Mouse (Mus musculus): ENCODE results near the gene Fbxl7. TPM values are rescaled to one million over a fixed set of nuclear protein-coding genes. Genes with fewer than 3 reads are reported as not detected.

Gene Fbxl7
- polyA plus RNA-seq, 1 experiment from 2014 or later: 21.2 TPM

DNA sequence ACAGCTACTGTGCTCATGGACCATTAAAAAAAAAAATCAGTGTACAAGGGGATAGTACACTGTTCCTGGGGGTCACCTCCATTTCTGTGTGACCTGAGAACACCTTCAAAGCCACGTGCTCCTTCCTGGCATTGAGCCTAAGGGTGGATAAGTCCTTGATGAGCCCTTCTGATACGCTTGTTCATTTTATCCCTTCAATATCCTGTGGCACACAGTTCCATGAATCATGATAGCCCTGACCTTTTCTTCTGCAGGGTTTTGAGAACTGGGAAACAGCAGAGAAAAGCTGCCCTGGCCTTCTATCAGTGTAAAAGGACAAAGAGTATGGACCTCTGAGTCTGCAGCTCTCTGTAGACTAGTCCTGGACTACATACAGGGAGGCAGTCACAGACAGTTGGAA, 99.4 kb downstream of the Fbxl7 start:
- ATAC-seq (replicated peaks; ENCODE audit: low FRiP score, low TSS enrichment, low read depth) (no peak), DNase-seq (ENCODE audit: low spot score) (no peak)
- H3K4me3 ChIP-seq (ENCODE audit: low read depth, low read length): no peak overlapping the region
- H3K4me1 ChIP-seq (replicated peaks; ENCODE audit: control insufficient read depth, insufficient read depth, low read length): peaks cover 7% of the 10 kb centered on the region; the same call in 1 of the 2 replicates
- no peak overlapping the region for H3K9ac ChIP-seq (ENCODE audit: low read length)
- H3K36me3 ChIP-seq (ENCODE audit: control insufficient read depth, insufficient read depth, low read length): no peaks in the 10 kb centered on the region
- no peaks in the 10 kb centered on the region for H3K9me3 ChIP-seq (ENCODE audit: control insufficient read depth, low read length)
- H3K4me2 ChIP-seq (ENCODE audit: low read length): no peak overlapping the region
- no peak overlapping the region for H3K27ac ChIP-seq (ENCODE audit: low read depth)
- no peaks in the 10 kb centered on the region for H3K27me3 ChIP-seq (replicated peaks; ENCODE audit: control insufficient read depth, insufficient read depth, low read length)
- 52% methylated on average over 2 of the region's 2 CpGs for WGBS

DNA sequence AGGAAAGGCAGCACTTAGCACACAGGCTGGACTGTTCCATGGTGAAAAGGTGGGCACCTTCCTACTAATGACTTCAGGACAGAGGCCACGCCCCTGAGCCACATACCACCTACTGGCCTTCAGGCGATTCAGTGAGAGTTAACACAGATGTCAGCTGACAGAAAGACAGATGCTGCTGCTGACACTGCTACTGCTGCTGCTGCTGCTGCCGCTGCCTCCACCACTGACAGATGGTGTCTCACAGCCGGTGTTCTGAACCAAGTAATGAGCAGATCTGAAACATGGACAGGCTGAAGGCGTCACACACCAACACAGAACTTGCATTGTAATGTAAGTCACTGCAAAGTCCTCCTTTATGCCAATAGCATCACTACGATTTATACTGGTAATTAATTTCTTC, 99.9 kb downstream of the Fbxl7 start:
- DNase-seq (ENCODE audit: low spot score): no peak
- WGBS: 34% methylated on average over 6 of the region's 6 CpGs
- Histone ChIP-seq H3K27me3 (replicated peaks; ENCODE audit: control insufficient read depth, insufficient read depth, low read length) (no peaks in the 10 kb centered on the region), H3K27ac (ENCODE audit: low read depth) (no peak overlapping the region), H3K9ac (ENCODE audit: low read length) (no peak overlapping the region), H3K4me2 (ENCODE audit: low read length) (no peak overlapping the region), H3K4me3 (ENCODE audit: low read depth, low read length) (no peak overlapping the region), H3K9me3 (ENCODE audit: control insufficient read depth, low read length) (no peaks in the 10 kb centered on the region), H3K36me3 (ENCODE audit: control insufficient read depth, insufficient read depth, low read length) (no peaks in the 10 kb centered on the region), H3K4me1 (replicated peaks; ENCODE audit: control insufficient read depth, insufficient read depth, low read length) (peaks cover 7% of the 10 kb centered on the region; the same call in 1 of the 2 replicates)
- ATAC-seq (replicated peaks; ENCODE audit: low FRiP score, low TSS enrichment, low read depth): no peak

DNA sequence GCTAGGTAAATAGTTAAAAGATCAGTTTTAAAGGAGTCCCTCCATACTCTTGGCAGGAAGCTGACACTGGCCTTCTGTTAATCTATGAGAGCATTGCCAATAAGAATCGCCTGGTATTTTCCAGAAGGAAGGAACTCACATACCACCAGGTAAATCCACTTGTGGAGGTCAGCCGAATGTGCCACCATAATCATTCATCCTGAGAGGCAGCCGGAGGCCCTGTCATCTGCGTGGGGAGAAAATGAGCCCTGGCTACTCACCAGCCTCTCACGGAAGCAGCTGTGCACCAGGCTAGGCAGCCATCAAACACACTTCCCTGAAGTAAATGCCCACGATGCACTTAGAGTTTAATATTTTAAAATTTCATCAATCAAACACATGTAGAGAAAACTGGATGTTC, 108.2 kb downstream of the Fbxl7 start:
- no peak for ATAC-seq (replicated peaks; ENCODE audit: low FRiP score, low TSS enrichment, low read depth)

DNA sequence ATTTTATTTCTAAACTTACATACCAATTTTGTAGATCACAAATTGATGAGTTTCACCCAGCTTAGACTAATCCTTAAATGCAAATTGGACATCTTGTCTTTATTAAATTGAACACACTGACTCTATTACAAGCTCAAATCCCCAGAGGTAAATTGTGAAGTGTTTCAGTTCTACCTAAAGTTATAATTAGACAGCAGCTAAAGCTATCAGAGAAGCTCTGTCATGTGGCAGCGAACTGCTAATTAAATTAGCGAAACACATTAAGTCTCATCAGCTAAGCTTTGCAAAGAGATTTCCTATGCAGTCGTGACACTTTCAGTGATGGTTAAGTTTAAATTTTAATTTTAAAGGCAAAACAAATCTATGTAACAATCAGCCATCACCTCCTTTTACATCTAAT, 114.8 kb downstream of the Fbxl7 start:
- no peak overlapping the region for H3K27ac ChIP-seq (ENCODE audit: low read depth)
- DNase-seq (ENCODE audit: low spot score): no peak
- ATAC-seq (replicated peaks; ENCODE audit: low FRiP score, low TSS enrichment, low read depth): no peak
- H3K27me3 ChIP-seq (replicated peaks; ENCODE audit: control insufficient read depth, insufficient read depth, low read length): no peaks in the 10 kb centered on the region
- H3K4me2 ChIP-seq (ENCODE audit: low read length): no peak overlapping the region
- no peaks in the 10 kb centered on the region for H3K36me3 ChIP-seq (ENCODE audit: control insufficient read depth, insufficient read depth, low read length)
- WGBS: 92% methylated on average over 3 of the region's 3 CpGs
- H3K4me3 ChIP-seq (ENCODE audit: low read depth, low read length): no peak overlapping the region
- no peak overlapping the region for H3K9ac ChIP-seq (ENCODE audit: low read length)
- H3K9me3 ChIP-seq (ENCODE audit: control insufficient read depth, low read length): no peaks in the 10 kb centered on the region
- H3K4me1 ChIP-seq (replicated peaks; ENCODE audit: control insufficient read depth, insufficient read depth, low read length): no peaks in the 10 kb centered on the region

More for the DNA sequence above, 108.2 kb downstream of the Fbxl7 start:
- Histone ChIP-seq H3K36me3 (ENCODE audit: control insufficient read depth, insufficient read depth, low read length) (no peaks in the 10 kb centered on the region), H3K4me2 (ENCODE audit: low read length) (no peak overlapping the region), H3K9ac (ENCODE audit: low read length) (no peak overlapping the region), H3K9me3 (ENCODE audit: control insufficient read depth, low read length) (no peaks in the 10 kb centered on the region), H3K27me3 (replicated peaks; ENCODE audit: control insufficient read depth, insufficient read depth, low read length) (no peaks in the 10 kb centered on the region), H3K4me1 (replicated peaks; ENCODE audit: control insufficient read depth, insufficient read depth, low read length) (no peaks in the 10 kb centered on the region), H3K27ac (ENCODE audit: low read depth) (no peak overlapping the region), H3K4me3 (ENCODE audit: low read depth, low read length) (no peak overlapping the region)
- WGBS: 49% methylated on average over 6 of the region's 6 CpGs
- no peak for DNase-seq (ENCODE audit: low spot score)

DNA sequence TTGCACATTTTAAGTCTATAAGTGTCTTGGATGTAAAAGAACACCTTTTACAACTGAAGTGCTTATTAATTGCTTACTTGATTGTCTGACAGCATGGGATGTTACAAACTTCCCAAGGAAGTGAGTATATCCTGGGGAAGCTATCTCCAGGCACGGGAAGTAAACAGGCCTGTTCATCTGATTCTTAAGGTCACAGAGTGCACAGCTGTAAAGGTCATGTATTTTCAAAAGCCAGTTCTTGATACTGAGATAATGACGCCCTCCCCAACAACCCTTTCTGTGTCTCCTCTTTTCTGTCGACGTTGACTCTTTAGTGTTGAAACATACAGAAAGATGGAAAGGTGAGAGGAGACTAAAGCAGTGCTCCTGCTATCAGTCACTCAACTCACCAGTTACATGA, 116.3 kb downstream of the Fbxl7 start:
- Histone ChIP-seq H3K4me3 (ENCODE audit: low read depth, low read length) (no peak overlapping the region), H3K27ac (ENCODE audit: low read depth) (no peak overlapping the region), H3K27me3 (replicated peaks; ENCODE audit: control insufficient read depth, insufficient read depth, low read length) (no peaks in the 10 kb centered on the region), H3K9ac (ENCODE audit: low read length) (no peak overlapping the region), H3K4me1 (replicated peaks; ENCODE audit: control insufficient read depth, insufficient read depth, low read length) (no peaks in the 10 kb centered on the region), H3K4me2 (ENCODE audit: low read length) (no peak overlapping the region), H3K36me3 (ENCODE audit: control insufficient read depth, insufficient read depth, low read length) (no peaks in the 10 kb centered on the region), H3K9me3 (ENCODE audit: control insufficient read depth, low read length) (no peaks in the 10 kb centered on the region)
- no peak for DNase-seq (ENCODE audit: low spot score)
- WGBS: 36% methylated on average over 4 of the region's 4 CpGs
- no peak for ATAC-seq (replicated peaks; ENCODE audit: low FRiP score, low TSS enrichment, low read depth)

DNA sequence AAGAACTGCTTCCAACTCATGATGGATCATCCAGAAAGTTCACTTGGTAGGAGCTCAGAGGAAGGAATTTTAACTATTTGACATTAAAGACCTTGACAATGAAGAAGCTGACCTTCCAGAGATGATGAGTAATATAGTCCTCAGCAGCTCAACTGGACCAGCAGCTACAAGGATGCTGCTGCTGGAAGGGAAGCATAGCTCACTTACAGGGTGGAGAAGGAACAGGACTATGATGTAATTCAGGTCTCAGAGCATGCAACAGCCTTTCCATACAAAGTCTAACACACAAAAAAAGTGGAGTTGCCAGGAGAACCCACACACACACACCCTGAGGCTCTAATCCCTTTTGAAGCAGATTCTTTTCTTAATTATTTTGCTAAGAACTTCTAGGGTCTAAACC, 119.7 kb downstream of the Fbxl7 start:
- no peaks in the 10 kb centered on the region for H3K4me1 ChIP-seq (replicated peaks; ENCODE audit: control insufficient read depth, insufficient read depth, low read length)
- H3K9ac ChIP-seq (ENCODE audit: low read length): no peak overlapping the region
- no peaks in the 10 kb centered on the region for H3K27me3 ChIP-seq (replicated peaks; ENCODE audit: control insufficient read depth, insufficient read depth, low read length)
- no peak overlapping the region for H3K4me2 ChIP-seq (ENCODE audit: low read length)
- DNase-seq (ENCODE audit: low spot score) (no peak), ATAC-seq (replicated peaks; ENCODE audit: low FRiP score, low TSS enrichment, low read depth) (no peak)
- no peak overlapping the region for H3K27ac ChIP-seq (ENCODE audit: low read depth)
- no peaks in the 10 kb centered on the region for H3K9me3 ChIP-seq (ENCODE audit: control insufficient read depth, low read length)
- no peaks in the 10 kb centered on the region for H3K36me3 ChIP-seq (ENCODE audit: control insufficient read depth, insufficient read depth, low read length)
- H3K4me3 ChIP-seq (ENCODE audit: low read depth, low read length): no peak overlapping the region

DNA sequence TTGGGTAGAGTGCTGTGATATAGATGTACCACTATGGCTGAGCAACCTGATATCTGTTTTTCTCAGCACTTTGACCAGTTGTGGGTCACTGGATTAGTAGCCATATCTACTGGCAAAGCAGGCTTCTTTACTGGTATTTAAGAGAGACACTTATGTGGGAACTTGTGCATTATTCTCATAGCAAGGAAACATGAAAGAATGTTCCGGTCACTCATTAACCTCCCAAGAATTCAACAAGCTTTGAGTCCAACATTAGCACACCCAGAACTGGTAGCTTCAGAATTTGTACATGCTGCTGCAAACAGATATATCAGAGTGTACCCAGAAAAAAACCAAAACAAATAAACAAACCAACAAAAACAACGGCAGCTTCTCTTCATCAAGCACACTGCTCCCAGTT, 120.5 kb downstream of the Fbxl7 start:
- no peak overlapping the region for H3K27ac ChIP-seq (ENCODE audit: low read depth)
- H3K9me3 ChIP-seq (ENCODE audit: control insufficient read depth, low read length): no peaks in the 10 kb centered on the region
- H3K36me3 ChIP-seq (ENCODE audit: control insufficient read depth, insufficient read depth, low read length): no peaks in the 10 kb centered on the region
- no peaks in the 10 kb centered on the region for H3K4me1 ChIP-seq (replicated peaks; ENCODE audit: control insufficient read depth, insufficient read depth, low read length)
- no peak overlapping the region for H3K4me3 ChIP-seq (ENCODE audit: low read depth, low read length)
- H3K27me3 ChIP-seq (replicated peaks; ENCODE audit: control insufficient read depth, insufficient read depth, low read length): no peaks in the 10 kb centered on the region
- no peak overlapping the region for H3K9ac ChIP-seq (ENCODE audit: low read length)
- WGBS: 94% methylated on average over 2 of the region's 2 CpGs
- no peak overlapping the region for H3K4me2 ChIP-seq (ENCODE audit: low read length)
- ATAC-seq (replicated peaks; ENCODE audit: low FRiP score, low TSS enrichment, low read depth): no peak
- no peak for DNase-seq (ENCODE audit: low spot score)

DNA sequence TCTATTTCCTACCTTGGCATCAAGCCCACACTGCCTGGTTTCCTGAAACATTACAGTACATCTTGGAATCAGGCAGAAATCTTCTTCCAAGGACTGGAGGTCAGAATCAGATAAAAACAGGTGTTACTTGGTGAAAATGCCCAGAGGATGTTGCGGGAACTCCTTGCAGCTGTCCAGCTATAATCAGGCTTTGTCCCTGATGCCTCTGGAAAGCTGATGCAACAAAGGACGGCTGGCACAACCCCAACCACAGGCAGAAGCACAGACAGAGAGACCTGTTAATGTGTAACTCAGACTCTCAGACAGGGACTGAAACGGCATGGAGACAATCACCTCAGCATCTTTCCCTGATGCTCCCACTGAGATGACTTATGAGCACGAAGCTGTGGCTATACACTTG, 133.7 kb downstream of the Fbxl7 start:
- Histone ChIP-seq H3K27me3 (replicated peaks; ENCODE audit: control insufficient read depth, insufficient read depth, low read length) (no peaks in the 10 kb centered on the region), H3K36me3 (ENCODE audit: control insufficient read depth, insufficient read depth, low read length) (no peaks in the 10 kb centered on the region), H3K4me1 (replicated peaks; ENCODE audit: control insufficient read depth, insufficient read depth, low read length) (no peaks in the 10 kb centered on the region), H3K4me2 (ENCODE audit: low read length) (no peak overlapping the region), H3K9ac (ENCODE audit: low read length) (no peak overlapping the region), H3K4me3 (ENCODE audit: low read depth, low read length) (no peak overlapping the region), H3K9me3 (ENCODE audit: control insufficient read depth, low read length) (no peaks in the 10 kb centered on the region), H3K27ac (ENCODE audit: low read depth) (no peak overlapping the region)
- ATAC-seq (replicated peaks; ENCODE audit: low FRiP score, low TSS enrichment, low read depth) (no peak), DNase-seq (ENCODE audit: low spot score) (no peak)
- 60% methylated on average over 4 of the region's 4 CpGs for WGBS

DNA sequence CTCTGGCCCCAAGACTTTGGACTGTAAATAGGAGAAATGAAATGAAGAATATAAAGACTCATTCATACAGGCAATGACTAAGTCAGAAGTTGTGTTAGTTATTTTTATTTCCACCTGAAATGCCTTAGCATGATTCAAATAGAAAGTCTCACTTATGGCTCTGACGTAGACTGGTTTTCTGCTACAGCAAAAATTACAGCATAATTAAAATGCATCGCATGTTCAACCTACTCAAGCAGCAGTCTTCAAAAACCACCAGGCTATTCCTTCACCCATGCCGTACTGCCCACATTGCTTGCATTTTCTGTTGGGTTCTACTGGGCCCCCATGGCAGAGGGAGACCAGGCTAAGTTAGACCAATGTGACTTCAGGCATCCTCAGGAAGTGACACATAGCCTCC, 146.9 kb downstream of the Fbxl7 start:
- Histone ChIP-seq H3K4me1 (replicated peaks; ENCODE audit: control insufficient read depth, insufficient read depth, low read length) (no peaks in the 10 kb centered on the region), H3K4me3 (ENCODE audit: low read depth, low read length) (no peak overlapping the region), H3K27ac (ENCODE audit: low read depth) (no peak overlapping the region), H3K36me3 (ENCODE audit: control insufficient read depth, insufficient read depth, low read length) (no peaks in the 10 kb centered on the region), H3K4me2 (ENCODE audit: low read length) (no peak overlapping the region), H3K9ac (ENCODE audit: low read length) (no peak overlapping the region), H3K9me3 (ENCODE audit: control insufficient read depth, low read length) (no peaks in the 10 kb centered on the region), H3K27me3 (replicated peaks; ENCODE audit: control insufficient read depth, insufficient read depth, low read length) (no peaks in the 10 kb centered on the region)
- WGBS: 93% methylated on average over 3 of the region's 3 CpGs
- ATAC-seq (replicated peaks; ENCODE audit: low FRiP score, low TSS enrichment, low read depth) (no peak), DNase-seq (ENCODE audit: low spot score) (no peak)

Data from intestine, embryonic 14.5 days (tissue).